Mouse (Mus musculus): Measurements from ENCODE around the gene Trim34b.
"Not testable (repeated sequence)": the region's sequence is repeated elsewhere in the genome, so short reads cannot be mapped to it uniquely, and the experiment has no call there.

Gene Trim34b

DNA sequence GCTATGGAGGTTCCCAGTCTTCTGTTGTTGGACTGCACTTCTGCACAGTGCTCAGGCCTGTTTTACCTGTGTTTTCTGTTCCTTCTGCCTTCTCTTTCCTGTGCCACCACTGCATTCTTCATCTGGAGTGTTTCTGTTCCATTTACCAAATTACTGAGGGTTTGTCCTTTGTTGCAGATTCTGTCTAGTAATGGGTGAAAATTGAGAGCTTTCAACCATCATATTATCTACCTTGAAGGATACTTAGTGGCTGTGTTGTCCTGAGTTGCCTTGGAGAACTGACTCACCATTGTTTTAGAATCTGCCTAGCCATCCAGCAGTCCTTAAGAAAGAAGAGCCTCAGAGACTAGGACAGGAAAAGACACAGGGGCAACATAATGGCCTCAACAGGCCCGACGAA lies at the start of gene Trim34b:
Gene Trim34b, plus strand, starts transcription at position 301 of the 400 bp plus-strand sequence.
- DNase-seq: not testable (repeated sequence)

- DNase-seq: not testable (repeated sequence)
Measured at GRCm38 (mm10) chr7:104287576-104288443, 41.5 kb upstream of the Trim34b start, which contains the start of gene Trim5. TSS of gene Trim5 (minus strand) at chr7:104288094.

DNA sequence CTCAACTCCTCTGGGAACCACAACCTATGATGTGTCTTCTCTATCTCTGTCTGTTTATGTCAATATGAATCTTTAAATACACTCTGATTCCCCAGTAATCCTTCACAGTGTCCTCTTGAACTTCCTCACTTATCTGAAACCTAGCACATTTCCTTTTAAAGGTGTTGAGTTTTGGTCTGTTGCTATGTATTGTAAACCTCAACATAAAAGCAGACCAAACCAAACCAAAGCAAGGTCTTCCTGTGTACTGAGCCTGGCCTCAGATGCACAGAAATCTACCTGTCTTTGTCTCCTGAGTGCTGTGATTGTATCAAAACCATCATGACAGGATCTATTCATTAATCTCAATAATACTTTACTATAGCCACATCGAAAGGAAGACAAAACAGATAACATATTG lies 38.6 kb upstream of the Trim34b start:
- DNase-seq: no peak

- no peak for DNase-seq
Measured at GRCm38 (mm10) chr7:104291638-104292400, 37.5 kb upstream of the Trim34b start.

- DNase-seq: no peak
Measured at GRCm38 (mm10) chr7:104314796-104315353, 14.4 kb upstream of the Trim34b start.

- DNase-seq: not testable (repeated sequence)
Measured at GRCm38 (mm10) chr7:104315369-104316080, 13.7 kb upstream of the Trim34b start, which contains the start of gene Trim12a. TSS of gene Trim12a (minus strand) at chr7:104315466.

- DNase-seq: no peak
Measured at GRCm38 (mm10) chr7:104322028-104322427, 7.2 kb upstream of the Trim34b start.

GRCm38 (mm10) chr7:104335547-104335946 lies 6.3 kb downstream of the Trim34b start:
- not testable (repeated sequence) for DNase-seq

- not testable (repeated sequence) for DNase-seq
Measured at GRCm38 (mm10) chr7:104340744-104341143, 11.5 kb downstream of the Trim34b start.

DNA sequence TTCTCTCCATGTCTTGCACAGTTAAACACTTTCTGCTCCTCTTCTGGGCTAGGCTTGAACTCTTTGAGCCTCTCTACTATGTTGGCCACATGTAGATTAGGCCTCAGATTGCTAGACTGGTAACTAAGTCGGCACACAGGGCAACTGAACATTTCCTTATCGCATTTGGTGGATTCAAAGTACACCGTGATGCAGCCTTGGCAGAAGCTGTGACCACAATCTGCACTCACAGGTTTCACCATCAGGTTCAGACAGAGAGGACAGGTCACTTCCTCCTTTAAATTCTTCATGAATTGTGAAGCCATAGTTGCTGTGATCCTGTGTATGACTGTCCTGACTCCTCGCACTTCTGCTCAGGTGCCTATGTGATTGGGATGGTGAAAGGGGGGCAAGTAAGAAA lies 18.8 kb downstream of the Trim34b start:
- DNase-seq: not testable (repeated sequence)

DNA sequence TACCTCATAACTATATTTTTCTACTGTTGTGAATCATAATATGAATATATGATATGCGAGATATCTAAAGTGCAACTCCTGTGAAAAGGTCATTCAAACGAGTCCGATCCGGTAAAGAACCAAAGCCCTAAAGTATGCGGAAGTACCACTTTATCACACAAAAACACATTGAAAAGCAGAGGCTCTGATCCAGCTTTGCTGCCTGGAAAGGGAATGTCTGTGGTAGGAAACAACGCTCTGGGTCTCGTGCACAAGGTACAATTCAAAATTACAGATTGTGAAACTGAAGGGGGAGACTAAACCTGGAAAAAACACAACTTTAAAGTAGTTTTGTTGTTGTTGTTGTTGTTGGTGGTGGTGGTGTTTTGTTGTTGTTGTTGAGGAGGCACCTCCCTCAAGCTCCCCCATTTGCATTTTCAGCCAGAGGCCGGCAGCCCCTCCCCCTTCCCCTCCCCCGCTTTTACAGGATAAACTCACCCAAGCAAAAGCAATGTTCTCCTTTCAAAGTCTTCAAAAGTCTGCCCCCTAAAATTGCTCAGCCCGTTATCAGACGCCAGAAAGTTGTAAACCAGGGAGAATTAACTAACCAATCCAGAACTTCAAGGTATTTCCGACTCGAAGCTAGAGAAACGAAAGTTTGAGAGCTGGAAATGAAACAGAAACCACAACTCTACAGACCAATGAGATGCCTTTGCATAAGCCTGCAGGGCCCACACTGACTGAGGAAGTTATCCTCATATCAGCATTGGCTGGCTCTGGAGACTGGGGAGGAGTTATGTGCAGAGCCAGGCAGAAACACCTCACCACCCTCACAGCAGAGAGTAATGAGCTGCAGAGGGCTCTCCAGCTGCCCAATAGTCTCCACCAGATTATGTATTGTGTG lies 23.7 kb downstream of the Trim34b start, which contains the start of gene Trim12c:
Gene Trim12c, minus strand, starts transcription at position 646 of the 883 bp plus-strand sequence.
- no peak for DNase-seq

GRCm38 (mm10) chr7:104353600-104353967 lies 24.3 kb downstream of the Trim34b start:
- DNase-seq: no peak

DNA sequence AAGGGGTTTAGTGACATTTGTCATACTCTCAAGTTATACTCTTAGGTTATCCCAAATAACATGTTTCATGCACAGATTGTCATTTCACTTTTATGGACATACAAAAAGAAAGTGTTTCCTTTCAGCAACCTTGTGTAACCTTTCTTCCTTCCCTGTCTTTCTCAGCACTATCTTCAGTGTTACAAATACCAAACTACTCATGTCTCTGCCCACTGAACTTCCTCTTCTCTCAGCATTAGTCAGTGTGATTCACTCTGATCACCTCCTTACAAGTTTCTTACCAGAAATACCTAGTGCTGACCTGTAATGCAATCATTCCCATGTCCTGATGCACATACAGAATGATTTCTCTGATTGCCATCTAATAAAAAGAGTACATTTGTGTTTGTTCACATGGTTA lies 37.1 kb downstream of the Trim34b start:
- no peak for DNase-seq

- no peak for DNase-seq
Measured at GRCm38 (mm10) chr7:104369736-104370414, 40.6 kb downstream of the Trim34b start, which contains the start of gene Trim30b. TSS of gene Trim30b (minus strand) at chr7:104369884.

Measured in cerebellum, adult 9-10 months (tissue).